Mouse (Mus musculus) neural tube, embryonic 13.5 days (tissue): ENCODE measurements at regions not wholly inside any gene's neighbourhood (a gene's known extent, or its start where the extent isn't known, plus 50 kb on each side); places are given as distances from the start of the nearest gene placed in this dataset.
A peak's percentile ranks its signal among the peaks of the same experiment; 100 is the strongest.

Experiments used
- ATAC-seq: fragments of 200-750 bp; cut with Nextera tagmentation; 2 replicates; pipeline ENCODE4 v1.8.0; 2017; ENCODE audit warnings: low read depth, mild to moderate bottlenecking, moderate TSS enrichment, moderate library complexity
- H3K27ac ChIP-seq: fragments of 300-500 bp; sonication (generic); replicated peaks from 2 replicates; pipeline ENCODE4 v1.5.1; 2015; ENCODE audit warnings: moderate library complexity, mild to moderate bottlenecking, inconsistent platforms
- H3K27me3 ChIP-seq: fragments of 300-500 bp; sonication (generic); 2 replicates; pipeline ENCODE4 v1.6.1; 2015; ENCODE audit warnings: mild to moderate bottlenecking, inconsistent platforms
- H3K36me3 ChIP-seq: fragments of 300-500 bp; sonication (generic); 2 replicates; pipeline ENCODE4 v1.6.1; 2015; ENCODE audit warnings: mild to moderate bottlenecking, inconsistent platforms
- H3K4me1 ChIP-seq: fragments of 300-500 bp; sonication (generic); replicated peaks from 2 replicates; pipeline ENCODE4 v1.6.1; 2015; ENCODE audit warnings: inconsistent platforms
- H3K4me2 ChIP-seq: fragments of 300-500 bp; sonication (generic); 2 replicates; pipeline ENCODE4 v1.6.1; 2015; ENCODE audit warnings: inconsistent platforms, mild to moderate bottlenecking, moderate library complexity
- H3K4me3 ChIP-seq: fragments of 300-500 bp; sonication (generic); 2 replicates; pipeline ENCODE4 v1.5.1; 2015; ENCODE audit warnings: mild to moderate bottlenecking, inconsistent platforms
- H3K9ac ChIP-seq: fragments of 300-500 bp; sonication (generic); 2 replicates; pipeline ENCODE4 v1.6.1; 2015; ENCODE audit warnings: moderate library complexity, mild to moderate bottlenecking, inconsistent platforms
- H3K9me3 ChIP-seq: fragments of 300-500 bp; sonication (generic); 2 replicates; pipeline ENCODE4 v1.6.1; 2016; ENCODE audit warnings: inconsistent platforms
- WGBS: fragments of 180-500 bp; shearing (Covaris S2); methylation state at CpG from one replicate; pipeline ENCODE4 v1.1.7; 2015; 5-methylcytosine and 5-hydroxymethylcytosine counted together

DNA sequence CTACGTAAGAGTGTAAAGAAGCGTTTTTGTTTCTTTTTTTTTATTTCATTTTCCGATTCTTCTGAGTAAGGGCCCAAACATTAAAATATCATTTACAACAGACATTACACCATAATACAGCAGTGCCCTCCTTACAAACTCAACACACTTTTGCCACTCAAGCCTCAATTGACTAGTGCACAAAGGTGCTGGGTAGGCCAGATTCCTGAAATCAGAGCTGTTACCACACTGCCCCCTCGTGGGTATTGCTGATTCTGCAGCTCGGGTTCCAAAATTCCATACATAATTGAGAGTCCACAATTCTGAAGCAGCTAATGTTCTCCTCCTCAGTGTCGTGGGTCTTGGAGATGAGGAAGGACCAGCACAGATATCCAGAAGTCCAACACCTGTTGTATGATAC, 82.5 kb upstream of the Lmcd1 start:
- 47% methylated on average over 6 of the region's 6 CpGs for WGBS

DNA sequence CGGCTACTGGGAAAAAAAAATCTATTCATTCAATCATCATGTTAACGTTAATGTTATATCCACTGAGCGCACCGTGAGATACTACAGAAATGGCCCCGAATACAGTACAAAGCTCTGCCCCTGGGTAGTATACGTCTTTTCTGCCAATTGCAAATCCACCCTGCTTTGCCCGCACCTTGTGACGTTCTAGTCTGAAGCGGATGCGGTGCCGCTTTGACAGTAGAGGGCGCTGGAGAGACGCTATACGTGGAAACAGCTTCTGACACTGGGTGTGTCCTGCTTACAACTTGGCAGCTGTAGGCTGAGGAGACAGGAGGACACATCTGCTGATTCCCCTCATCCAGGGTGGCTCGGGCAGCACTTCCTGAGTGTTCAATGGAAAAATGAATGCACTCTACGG, 76.1 kb upstream of the Lmcd1 start:
- Histone ChIP-seq H3K4me1 (peaks cover 5% of the 10 kb centered on the region; the same call in 1 of the 2 replicates), H3K9ac (no peak overlapping the region), H3K27me3 (no peaks in the 10 kb centered on the region), H3K36me3 (no peaks in the 10 kb centered on the region), H3K9me3 (no peaks in the 10 kb centered on the region), H3K4me3 (no peak overlapping the region), H3K27ac (no peak overlapping the region), H3K4me2 (peak overlapping the region; percentile 48)
- ATAC-seq: peak; percentile 70
- 7% methylated on average over 16 of the region's 16 CpGs for WGBS

More for the DNA sequence above, 82.5 kb upstream of the Lmcd1 start:
- Histone ChIP-seq H3K4me1 (no peaks in the 10 kb centered on the region), H3K9ac (no peak overlapping the region), H3K9me3 (no peaks in the 10 kb centered on the region), H3K27ac (no peak overlapping the region), H3K36me3 (no peaks in the 10 kb centered on the region), H3K4me3 (no peak overlapping the region), H3K27me3 (no peaks in the 10 kb centered on the region), H3K4me2 (no peak overlapping the region)
- ATAC-seq: no peak

DNA sequence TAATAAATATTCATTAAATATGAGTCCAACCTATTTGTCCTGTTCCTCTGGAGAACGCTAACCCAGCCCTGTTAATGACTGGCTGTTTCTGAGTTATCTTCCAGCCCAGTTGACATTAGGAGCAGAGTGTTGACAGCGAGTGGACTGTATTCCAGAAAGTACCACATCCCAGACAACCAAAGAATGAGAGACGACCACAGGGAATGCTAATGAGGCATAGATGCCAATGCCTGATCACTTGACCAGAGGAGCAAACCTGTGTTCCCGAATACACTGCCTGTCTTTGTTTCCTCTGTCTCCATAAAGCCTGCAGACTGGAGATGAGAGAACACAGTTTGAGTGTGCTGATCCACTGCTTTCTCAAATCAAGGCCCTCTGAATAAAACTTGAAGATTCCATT, 74.3 kb upstream of the Lmcd1 start:
- no peaks in the 10 kb centered on the region for H3K27me3 ChIP-seq
- peaks cover 5% of the 10 kb centered on the region; the same call in 1 of the 2 replicates for H3K4me1 ChIP-seq
- no peak for ATAC-seq
- no peak overlapping the region for H3K9ac ChIP-seq
- no peak overlapping the region for H3K4me2 ChIP-seq
- H3K36me3 ChIP-seq: no peaks in the 10 kb centered on the region
- H3K9me3 ChIP-seq: no peaks in the 10 kb centered on the region
- no peak overlapping the region for H3K27ac ChIP-seq
- 76% methylated on average over 4 of the region's 4 CpGs for WGBS
- H3K4me3 ChIP-seq: no peak overlapping the region

DNA sequence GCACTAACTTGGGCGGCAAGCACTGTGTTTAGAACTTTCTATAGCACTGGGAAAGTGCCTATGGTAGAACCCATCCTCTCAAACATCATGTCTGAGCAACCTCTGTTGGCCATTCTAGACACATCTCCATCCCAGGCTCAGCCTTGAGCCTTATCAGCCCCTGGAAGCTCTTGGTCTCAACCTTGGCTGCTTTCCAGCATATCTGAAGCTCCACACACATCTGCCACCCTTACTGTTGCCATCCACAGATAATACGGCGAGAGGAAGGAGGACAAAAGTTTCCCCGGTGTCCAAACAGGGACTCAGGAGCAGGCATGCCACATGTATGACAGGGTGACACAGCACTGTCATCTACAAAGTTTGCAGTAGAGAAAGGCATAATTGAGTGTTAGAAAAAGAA, 71.4 kb upstream of the Lmcd1 start:
- H3K9me3 ChIP-seq: no peaks in the 10 kb centered on the region
- no peak overlapping the region for H3K27ac ChIP-seq
- H3K27me3 ChIP-seq: no peaks in the 10 kb centered on the region
- H3K4me2 ChIP-seq: no peak overlapping the region
- no peak overlapping the region for H3K9ac ChIP-seq
- WGBS: 88% methylated on average over 4 of the region's 4 CpGs
- H3K4me3 ChIP-seq: no peak overlapping the region
- no peaks in the 10 kb centered on the region for H3K36me3 ChIP-seq
- H3K4me1 ChIP-seq: peaks cover 5% of the 10 kb centered on the region; the same call in 1 of the 2 replicates
- ATAC-seq: no peak

DNA sequence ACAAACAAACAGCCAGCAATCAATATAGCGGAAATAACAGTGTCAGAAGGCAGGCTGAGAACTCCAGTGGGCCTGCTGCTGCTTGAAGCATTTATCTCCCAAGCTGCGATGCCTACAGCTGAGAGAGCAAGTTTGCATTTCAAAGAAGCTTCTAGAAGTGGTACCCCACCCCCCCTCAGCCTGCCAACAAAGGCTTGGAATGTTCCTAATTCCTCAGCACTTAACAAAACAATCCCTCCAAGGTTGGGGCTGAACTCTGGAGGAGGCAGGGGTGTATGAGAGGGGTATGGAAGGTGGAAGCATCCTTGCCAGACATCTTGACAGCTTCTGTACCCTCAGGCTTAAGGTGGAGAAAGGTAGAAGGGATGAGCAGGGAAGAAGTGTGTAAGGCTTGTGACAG, 70.2 kb upstream of the Lmcd1 start:
- H3K9ac ChIP-seq: no peak overlapping the region
- 10% methylated on average over 2 of the region's 2 CpGs for WGBS
- H3K27me3 ChIP-seq: no peaks in the 10 kb centered on the region
- ATAC-seq: no peak
- no peak overlapping the region for H3K27ac ChIP-seq
- H3K4me3 ChIP-seq: no peak overlapping the region
- no peaks in the 10 kb centered on the region for H3K36me3 ChIP-seq
- no peaks in the 10 kb centered on the region for H3K4me1 ChIP-seq
- H3K4me2 ChIP-seq: no peak overlapping the region
- H3K9me3 ChIP-seq: no peaks in the 10 kb centered on the region

DNA sequence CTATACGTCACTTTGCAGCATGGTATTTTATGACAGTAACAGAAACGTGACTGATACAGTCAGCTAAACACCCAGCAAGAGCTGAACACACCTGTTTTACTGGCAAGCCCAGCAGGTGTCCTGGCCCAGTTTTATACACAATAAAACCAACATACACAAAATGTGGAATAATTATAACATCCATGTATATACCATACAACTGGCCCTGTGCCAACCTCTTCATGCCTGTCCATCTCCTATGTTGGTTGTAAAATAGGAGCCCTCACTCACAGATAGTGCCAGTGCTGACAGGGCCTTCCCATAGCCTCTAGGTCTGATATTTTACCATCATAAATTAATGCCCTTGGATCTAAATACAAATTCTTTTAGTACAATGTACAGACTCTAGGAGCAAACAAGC, 68.6 kb upstream of the Lmcd1 start:
- no peak for ATAC-seq
- Histone ChIP-seq H3K4me3 (no peak overlapping the region), H3K9me3 (no peaks in the 10 kb centered on the region), H3K27me3 (no peaks in the 10 kb centered on the region), H3K4me1 (peaks cover 6% of the 10 kb centered on the region), H3K36me3 (no peaks in the 10 kb centered on the region), H3K4me2 (no peak overlapping the region), H3K27ac (no peak overlapping the region), H3K9ac (no peak overlapping the region)
- WGBS: 81% methylated on average over 2 of the region's 2 CpGs

DNA sequence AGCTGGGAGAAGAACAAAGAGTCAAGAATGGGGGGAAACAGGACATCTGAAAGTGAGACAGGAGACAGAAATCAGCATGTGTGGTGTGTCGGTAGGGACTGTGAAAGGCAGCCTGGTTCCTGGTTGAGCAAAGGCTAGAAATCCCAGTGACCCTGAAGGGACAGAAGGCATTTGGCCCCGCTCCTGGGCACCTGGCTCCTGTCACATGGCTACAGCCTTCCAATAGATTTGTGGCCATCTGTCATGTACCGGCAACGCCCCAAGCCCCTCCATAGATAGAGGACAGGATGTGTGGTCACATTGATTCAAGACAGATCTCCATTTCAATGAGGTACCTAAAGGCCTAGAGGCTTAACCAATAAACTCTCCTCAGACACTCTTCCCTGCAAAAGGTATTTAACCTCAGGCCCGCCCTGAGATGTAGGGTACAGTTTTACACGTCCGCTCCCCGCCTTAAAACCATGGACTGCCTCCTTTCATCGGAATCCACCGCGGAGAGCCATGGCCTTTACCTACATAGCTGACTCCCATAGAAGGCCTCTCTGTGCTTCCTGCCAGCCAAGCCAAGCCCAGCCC, 68.0 kb upstream of the Lmcd1 start:
- no peak for ATAC-seq
- H3K9ac ChIP-seq: no peak overlapping the region
- 84% methylated on average over 11 of the region's 11 CpGs for WGBS
- no peak overlapping the region for H3K4me2 ChIP-seq
- H3K9me3 ChIP-seq: no peaks in the 10 kb centered on the region
- H3K27me3 ChIP-seq: no peaks in the 10 kb centered on the region
- no peaks in the 10 kb centered on the region for H3K36me3 ChIP-seq
- H3K4me1 ChIP-seq: peaks cover 12% of the 10 kb centered on the region
- no peak overlapping the region for H3K4me3 ChIP-seq
- no peak overlapping the region for H3K27ac ChIP-seq

DNA sequence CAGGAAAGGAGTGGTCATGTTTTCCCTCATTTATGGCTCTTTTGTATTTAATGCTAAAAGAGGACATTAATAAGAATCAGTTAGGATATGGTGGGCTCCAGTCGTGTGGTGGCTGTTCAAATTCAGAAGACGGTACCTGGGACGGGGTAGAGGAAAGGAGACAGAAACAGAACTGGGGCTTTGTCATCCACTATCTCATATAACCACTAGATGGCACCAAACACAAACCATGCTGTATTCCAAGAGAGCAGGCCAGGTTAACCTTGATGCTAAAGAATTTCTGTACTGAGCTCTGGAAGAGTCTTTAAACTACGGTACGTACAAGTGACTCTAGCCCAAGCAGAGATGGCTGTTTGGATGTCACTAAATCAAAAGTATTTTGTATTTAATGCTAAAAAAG, 66.3 kb upstream of the Lmcd1 start:
- Histone ChIP-seq H3K9ac (no peak overlapping the region), H3K4me1 (peaks cover 16% of the 10 kb centered on the region), H3K27me3 (no peaks in the 10 kb centered on the region), H3K4me2 (no peak overlapping the region), H3K4me3 (no peak overlapping the region), H3K36me3 (no peaks in the 10 kb centered on the region), H3K9me3 (no peaks in the 10 kb centered on the region), H3K27ac (no peak overlapping the region)
- WGBS: 37% methylated on average over 5 of the region's 5 CpGs
- peak; percentile 49 for ATAC-seq

DNA sequence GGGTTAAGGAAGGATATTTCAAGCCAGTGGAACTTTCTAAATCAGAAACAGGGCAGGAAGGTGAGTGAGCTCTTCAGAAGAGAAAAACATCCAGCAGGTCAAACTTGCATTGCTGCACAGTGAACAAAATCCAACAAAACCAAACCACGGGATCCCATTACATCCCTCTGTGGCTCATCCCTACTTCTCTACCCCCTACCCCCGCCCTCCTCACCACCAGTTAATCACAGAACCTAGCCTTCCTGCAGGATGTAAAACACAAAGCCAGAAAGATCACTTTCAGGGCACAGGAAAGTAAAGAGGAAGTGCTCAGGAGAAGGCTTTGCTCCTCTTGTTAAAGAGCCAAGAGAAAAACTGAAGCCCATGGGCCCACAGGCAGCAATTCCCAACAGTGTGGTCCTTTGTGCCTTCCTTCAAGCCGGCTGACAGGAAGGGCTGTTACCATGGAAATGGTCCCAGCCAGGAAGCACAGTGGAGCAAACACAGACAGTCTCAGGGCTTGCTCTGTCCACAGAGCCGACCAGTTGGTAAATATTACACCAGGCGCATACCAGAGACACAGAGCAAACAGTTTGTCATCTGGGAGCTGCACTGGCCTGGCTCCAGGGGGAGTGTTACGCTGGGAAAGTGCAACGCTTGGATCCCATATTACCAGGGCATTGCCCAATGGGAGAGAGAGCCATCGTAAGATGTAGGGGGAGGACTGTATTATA, 63.2 kb upstream of the Lmcd1 start:
- Histone ChIP-seq H3K36me3 (no peaks in the 10 kb centered on the region), H3K27me3 (no peaks in the 10 kb centered on the region), H3K9ac (no peak overlapping the region), H3K27ac (peak overlapping the region; percentile 73), H3K4me3 (no peak overlapping the region), H3K4me2 (no peak overlapping the region), H3K4me1 (peaks cover 16% of the 10 kb centered on the region), H3K9me3 (no peaks in the 10 kb centered on the region)
- WGBS: 36% methylated on average over 8 of the region's 8 CpGs
- ATAC-seq: peak; percentile 89

DNA sequence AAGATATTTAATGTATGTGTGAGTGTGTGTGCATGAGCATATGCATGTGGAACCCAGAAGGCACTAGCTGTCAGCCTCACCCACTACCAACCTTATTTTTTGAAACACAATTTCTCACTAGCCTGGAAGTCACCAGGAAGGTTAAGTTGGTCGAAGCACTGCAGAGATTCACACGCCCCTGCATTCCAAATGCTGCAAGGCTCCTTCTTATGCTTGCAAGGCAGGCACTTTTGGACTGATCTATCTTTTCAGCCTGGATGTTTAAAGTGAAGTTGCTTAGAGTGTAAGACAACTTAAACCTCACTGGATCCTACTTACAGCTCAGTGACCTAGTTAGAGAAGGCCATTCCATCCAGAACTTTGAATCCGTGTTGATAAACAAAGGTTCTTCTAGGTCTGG, 56.7 kb upstream of the Lmcd1 start:
- Histone ChIP-seq H3K9me3 (no peaks in the 10 kb centered on the region), H3K27me3 (no peaks in the 10 kb centered on the region), H3K4me3 (no peak overlapping the region), H3K27ac (no peak overlapping the region), H3K4me2 (no peak overlapping the region), H3K9ac (no peak overlapping the region), H3K36me3 (no peaks in the 10 kb centered on the region), H3K4me1 (no peaks in the 10 kb centered on the region)
- no peak for ATAC-seq
- WGBS: 89% methylated on average over 3 of the region's 3 CpGs

DNA sequence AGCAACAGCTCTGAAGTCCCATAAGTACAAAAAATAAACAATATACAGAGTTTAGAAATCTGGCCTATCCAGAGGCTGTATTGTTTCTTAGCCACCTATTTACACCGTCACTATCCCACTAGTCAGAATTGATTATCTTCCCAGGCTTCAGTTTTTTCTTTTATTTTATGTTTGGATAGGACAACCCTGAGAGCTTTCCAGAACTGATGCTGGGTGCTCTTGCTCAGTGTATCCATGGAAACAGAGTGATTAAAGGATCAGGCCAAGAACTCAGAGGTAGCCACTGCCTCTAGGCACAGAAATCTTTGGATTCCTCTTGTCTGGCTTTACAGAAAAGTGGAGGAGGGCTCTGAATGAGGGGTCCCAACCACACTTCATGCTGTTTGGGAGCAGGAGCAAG, 55.3 kb upstream of the Lmcd1 start:
- Histone ChIP-seq H3K27me3 (no peaks in the 10 kb centered on the region), H3K9ac (no peak overlapping the region), H3K4me2 (no peak overlapping the region), H3K4me3 (no peak overlapping the region), H3K4me1 (no peaks in the 10 kb centered on the region), H3K36me3 (no peaks in the 10 kb centered on the region), H3K9me3 (no peaks in the 10 kb centered on the region), H3K27ac (no peak overlapping the region)
- WGBS: 59% methylated on average over 1 of the region's 1 CpGs
- ATAC-seq: no peak

DNA sequence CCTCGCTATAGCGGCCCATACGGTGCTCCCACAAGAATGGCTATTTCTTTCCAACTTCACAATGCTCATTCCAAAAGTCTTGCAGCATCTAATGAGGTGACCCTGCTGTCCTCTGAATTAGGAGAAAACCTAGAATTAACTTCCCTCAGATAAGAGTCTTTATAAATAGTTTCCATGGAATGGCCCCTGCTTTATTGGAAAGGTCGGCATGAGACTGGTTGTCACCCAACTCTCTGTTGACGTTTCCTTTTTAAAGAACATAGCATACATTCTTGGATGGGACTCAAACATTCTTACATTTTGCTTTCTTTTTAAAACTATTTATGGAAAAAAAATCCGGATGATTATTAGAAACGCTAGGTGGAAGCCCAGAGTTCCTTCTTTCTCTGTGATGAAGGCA, 53.9 kb upstream of the Lmcd1 start:
- no peak overlapping the region for H3K27ac ChIP-seq
- H3K9ac ChIP-seq: no peak overlapping the region
- no peaks in the 10 kb centered on the region for H3K9me3 ChIP-seq
- no peaks in the 10 kb centered on the region for H3K4me1 ChIP-seq
- H3K4me2 ChIP-seq: no peak overlapping the region
- H3K27me3 ChIP-seq: no peaks in the 10 kb centered on the region
- no peak for ATAC-seq
- no peak overlapping the region for H3K4me3 ChIP-seq
- 92% methylated on average over 7 of the region's 7 CpGs for WGBS
- no peaks in the 10 kb centered on the region for H3K36me3 ChIP-seq

DNA sequence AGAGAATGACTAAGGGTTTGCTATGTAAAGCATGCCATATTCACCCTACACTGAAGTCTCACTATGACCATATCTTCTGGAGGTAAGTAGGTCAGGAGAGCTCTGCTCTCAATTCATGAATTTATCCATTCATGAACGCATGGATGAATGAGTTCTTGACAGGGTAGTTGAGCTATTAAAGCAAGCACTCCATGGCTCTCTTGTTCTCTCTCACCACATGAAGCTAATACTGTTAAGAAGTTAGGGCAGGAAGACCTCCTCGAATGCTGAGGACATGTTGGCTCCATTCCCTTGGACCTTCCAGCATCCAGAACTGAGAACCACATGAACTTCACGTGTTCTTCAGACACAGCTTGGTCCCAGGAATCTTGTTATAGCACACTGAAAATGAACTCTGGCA, 53.4 kb upstream of the Lmcd1 start:
- H3K4me1 ChIP-seq: no peaks in the 10 kb centered on the region
- H3K9ac ChIP-seq: no peak overlapping the region
- no peak for ATAC-seq
- no peak overlapping the region for H3K4me3 ChIP-seq
- no peaks in the 10 kb centered on the region for H3K9me3 ChIP-seq
- no peak overlapping the region for H3K27ac ChIP-seq
- no peaks in the 10 kb centered on the region for H3K27me3 ChIP-seq
- H3K36me3 ChIP-seq: no peaks in the 10 kb centered on the region
- WGBS: 83% methylated on average over 3 of the region's 3 CpGs
- no peak overlapping the region for H3K4me2 ChIP-seq
